Comparison of ENCODE assay signal across 8 mouse cellular contexts in genomic region chr9:63880487-63881260, GRCm38 (mm10).
DNase-seq lines count a peak whose midpoint lies in the region; ATAC-seq and TF ChIP-seq lines count a peak whose summit lies in the region.

No protein-coding gene starts in this region.

- no peak overlapping the region for H3K27ac ChIP-seq in lung, embryonic 14.5 days (ENCODE audit: low read depth)
- H3K27ac ChIP-seq in forebrain, embryonic 14.5 days (ENCODE audit: low read depth, low read length) = peak overlapping the region; percentile 69
- no peak overlapping the region for H3K27ac ChIP-seq in limb, embryonic 11.5 days (replicated peaks; ENCODE audit: low read depth, low read length)
- peak overlapping the region; percentile 25; the same call in 1 of the 2 replicates for H3K27ac ChIP-seq in neural tube, embryonic 14.5 days (ENCODE audit: low read depth, low read length)

- DNase-seq in lung, embryonic 14.5 days = no peak
- no peak for DNase-seq in lung, adult 18-20 months
- peak; percentile 90 for DNase-seq in forebrain, embryonic 14.5 days (ENCODE audit: low spot score)
- no peak for DNase-seq in limb, embryonic 11.5 days (ENCODE audit: low spot score)
- no peak for DNase-seq in left cerebral cortex, adult 8-10 months (ENCODE audit: low spot score in 2 of 2)
- DNase-seq in ovary, postnatal 36 days (ENCODE audit: low spot score) = no peak
- DNase-seq in thymus, postnatal 25 days = no peak

- no peak for ATAC-seq in lung, embryonic 14.5 days (ENCODE audit: insufficient read depth)
- ATAC-seq in forebrain, embryonic 14.5 days = peak; percentile 90
- ATAC-seq in limb, embryonic 11.5 days (ENCODE audit: insufficient number of reproducible peaks, low FRiP score, low TSS enrichment, low read depth) = no peak
- ATAC-seq in neural tube, embryonic 14.5 days (ENCODE audit: low read depth) = peak; percentile 39

- peaks cover 8% of the 10 kb centered on the region; the same call in 1 of the 2 replicates for H3K4me1 ChIP-seq in lung, embryonic 14.5 days (ENCODE audit: insufficient read depth)
- H3K4me1 ChIP-seq in forebrain, embryonic 14.5 days (ENCODE audit: control insufficient read depth, insufficient read depth, low read length) = peaks cover 16% of the 10 kb centered on the region
- peaks cover 9% of the 10 kb centered on the region; the same call in 1 of the 2 replicates for H3K4me1 ChIP-seq in limb, embryonic 11.5 days (ENCODE audit: control insufficient read depth, insufficient read depth, low read length)
- H3K4me1 ChIP-seq in neural tube, embryonic 14.5 days (ENCODE audit: control insufficient read depth, insufficient read depth, low read length) = peaks cover 36% of the 10 kb centered on the region

- 0 out of 2 replicates have a peak overlapping the region, but pooled peaks have one; percentile 8 for H3K4me3 ChIP-seq in lung, embryonic 14.5 days (ENCODE audit: low read depth, low read length)
- H3K4me3 ChIP-seq in forebrain, embryonic 14.5 days (ENCODE audit: low read depth, low read length) = peak overlapping the region; percentile 17
- no peak overlapping the region for H3K4me3 ChIP-seq in limb, embryonic 11.5 days (ENCODE audit: low read depth, low read length)
- H3K4me3 ChIP-seq in neural tube, embryonic 14.5 days (ENCODE audit: low read depth, low read length) = no peak overlapping the region

- no peak for TF ChIP-seq CTCF in lung, embryonic 14.5 days (IDR thresholded peaks at IDR 0.05; ENCODE audit: low read depth)

- H3K4me2 ChIP-seq in lung, embryonic 14.5 days = peak overlapping the region; percentile 55
- peak overlapping the region; percentile 53 for H3K4me2 ChIP-seq in forebrain, embryonic 14.5 days (ENCODE audit: low read length)
- H3K4me2 ChIP-seq in limb, embryonic 11.5 days (ENCODE audit: low read depth, severe bottlenecking) = peak overlapping the region; percentile 32; the same call in 1 of the 2 replicates
- H3K4me2 ChIP-seq in neural tube, embryonic 14.5 days (ENCODE audit: low read depth, low read length) = peak overlapping the region; percentile 38

- no peaks in the 10 kb centered on the region for H3K27me3 ChIP-seq in lung, embryonic 14.5 days (ENCODE audit: insufficient read depth, low read length)
- H3K27me3 ChIP-seq in forebrain, embryonic 14.5 days (replicated peaks; ENCODE audit: control insufficient read depth, insufficient read depth, low read length) = no peaks in the 10 kb centered on the region
- no peaks in the 10 kb centered on the region for H3K27me3 ChIP-seq in limb, embryonic 11.5 days (ENCODE audit: control insufficient read depth, insufficient read depth, low read length)
- 0 out of 2 replicates have a peak, but pooled peaks cover under 1% of the 10 kb centered on the region for H3K27me3 ChIP-seq in neural tube, embryonic 14.5 days (ENCODE audit: control insufficient read depth, insufficient read depth, low read length)

- no peaks in the 10 kb centered on the region for H3K9me3 ChIP-seq in lung, embryonic 14.5 days (ENCODE audit: low read depth, low read length)
- H3K9me3 ChIP-seq in forebrain, embryonic 14.5 days (replicated peaks; ENCODE audit: control insufficient read depth, low read length) = no peaks in the 10 kb centered on the region
- no peaks in the 10 kb centered on the region for H3K9me3 ChIP-seq in limb, embryonic 11.5 days (ENCODE audit: control insufficient read depth, low read length)
- H3K9me3 ChIP-seq in neural tube, embryonic 14.5 days (ENCODE audit: control insufficient read depth, low read length) = no peaks in the 10 kb centered on the region

- H3K9ac ChIP-seq in lung, embryonic 14.5 days = no peak overlapping the region
- no peak overlapping the region; the same call in 1 of the 2 replicates for H3K9ac ChIP-seq in forebrain, embryonic 14.5 days (ENCODE audit: low read length)
- no peak overlapping the region for H3K9ac ChIP-seq in limb, embryonic 11.5 days (ENCODE audit: low read length)
- H3K9ac ChIP-seq in neural tube, embryonic 14.5 days (replicated peaks; ENCODE audit: low read depth, low read length) = no peak overlapping the region

- H3K36me3 ChIP-seq in lung, embryonic 14.5 days (ENCODE audit: insufficient read depth) = no peaks in the 10 kb centered on the region
- H3K36me3 ChIP-seq in forebrain, embryonic 14.5 days (ENCODE audit: control insufficient read depth, insufficient read depth, low read length) = no peaks in the 10 kb centered on the region
- H3K36me3 ChIP-seq in limb, embryonic 11.5 days (ENCODE audit: control insufficient read depth, insufficient read depth, low read length) = no peaks in the 10 kb centered on the region
- no peaks in the 10 kb centered on the region for H3K36me3 ChIP-seq in neural tube, embryonic 14.5 days (ENCODE audit: control insufficient read depth, insufficient read depth, low read length)

- 29% methylated on average over 26 of the region's 26 CpGs for whole genome bisulfite sequencing in lung, embryonic 14.5 days
- 5% methylated on average over 26 of the region's 26 CpGs for WGBS in forebrain, embryonic 14.5 days
- 19% methylated on average over 26 of the region's 26 CpGs for WGBS in limb, embryonic 11.5 days
- 8% methylated on average over 26 of the region's 26 CpGs for WGBS in neural tube, embryonic 14.5 days

Comparison
In these comparisons a context has a peak if more than half of its experiments do, and no peak if none do; other contexts are left out.
1. ATAC-seq: peak in forebrain, embryonic 14.5 days (single experiment) and neural tube, embryonic 14.5 days (single experiment); none in lung, embryonic 14.5 days (single experiment) and limb, embryonic 11.5 days (single experiment).
2. H3K27ac ChIP-seq: peak in forebrain, embryonic 14.5 days (single experiment) and neural tube, embryonic 14.5 days (single experiment); none in lung, embryonic 14.5 days (single experiment) and limb, embryonic 11.5 days (single experiment).
3. H3K4me3 ChIP-seq: peak in lung, embryonic 14.5 days (single experiment) and forebrain, embryonic 14.5 days (single experiment); none in limb, embryonic 11.5 days (single experiment) and neural tube, embryonic 14.5 days (single experiment).
4. Peak in every context shown above with its lines, with median percentiles within 50 percentile points of each other: H3K4me2 ChIP-seq.